Mouse (Mus musculus) gastrocnemius, adult 2 months (tissue): ENCODE measurements around the gene Dnmt1. TPM values are rescaled to one million over a fixed set of nuclear protein-coding genes. Genes with fewer than 3 reads are reported as not detected.
"Not testable (repeated sequence)": the region's sequence is repeated elsewhere in the genome, so short reads cannot be mapped to it uniquely, and the experiment has no call there.

ENCODE experiments used
- DNase-seq: peaks from one replicate; pipeline ENCODE4 v3.0.0; 2022
- H3K27ac ChIP-seq: fragments of 200-600 bp; 2 replicates; pipeline ENCODE4 v1.8.1; 2022; ENCODE audit warnings: mild to moderate bottlenecking
- H3K4me3 ChIP-seq: fragments of 200-600 bp; 2 replicates; pipeline ENCODE4 v1.8.1; 2022; ENCODE audit warnings: mild to moderate bottlenecking, moderate library complexity
- CTCF ChIP-seq: fragments of 200-600 bp; IDR thresholded peaks from 2 replicates; pipeline ENCODE4 v1.8.1; 2022; ENCODE audit warnings: antibody characterized with exemption, mild to moderate bottlenecking, moderate library complexity
- intact Hi-C: fragments of 180-260 bp; cut with DNase I; formaldehyde crosslinking; loops from one replicate; pipeline ENCODE4 v1.15.1; 2025
- long read RNA-seq, 2 experiments: library from polyadenylated mRNA; stranded (forward); transcript quantifications; one replicate each; pipeline ENCODE4 v2.0.0; 2021
- total RNA-seq, 2 experiments: library from RNA; stranded (reverse); gene quantifications; 2 replicates each; pipeline ENCODE4 v1.2.3; 2021

Gene Dnmt1
- total RNA-seq, result 1 to 10 TPM; 5.2 to 7.9 TPM
- long read RNA-seq, experiment 1, partial matches to known transcripts, result 3 of 5 reads
- long read RNA-seq, experiment 1, other reads (novel, unspliced or antisense), result 2 of 5 reads
- long read RNA-seq, experiment 2, full-length matches to known transcripts, result 4 of 8 reads
- long read RNA-seq, experiment 2, partial matches to known transcripts, result 3 of 8 reads
- long read RNA-seq, experiment 2, other reads (novel, unspliced or antisense), result 1 of 8 reads

- intact Hi-C loops, result no loop called here
- Histone ChIP-seq H3K4me3 (no peak within 1 kb of the TSS), H3K27ac (no peak within 1 kb of the TSS)
- DNase-seq, result no peak
- no peak for TF ChIP-seq CTCF
Observed at GRCm38 (mm10) chr9:20959430-20959938, at the start of gene Dnmt1. Gene Dnmt1 (minus strand): TSS chr9:20959888.

- peak; percentile 30; the same call in 1 of the 2 replicates for TF ChIP-seq CTCF
- no peak for DNase-seq
- no peak overlapping the region for H3K27ac ChIP-seq
- no peak overlapping the region for H3K4me3 ChIP-seq
- intact Hi-C loops, result no loop called here
Observed at GRCm38 (mm10) chr9:21008007-21008406, 48.3 kb upstream of the Dnmt1 start.

DNA sequence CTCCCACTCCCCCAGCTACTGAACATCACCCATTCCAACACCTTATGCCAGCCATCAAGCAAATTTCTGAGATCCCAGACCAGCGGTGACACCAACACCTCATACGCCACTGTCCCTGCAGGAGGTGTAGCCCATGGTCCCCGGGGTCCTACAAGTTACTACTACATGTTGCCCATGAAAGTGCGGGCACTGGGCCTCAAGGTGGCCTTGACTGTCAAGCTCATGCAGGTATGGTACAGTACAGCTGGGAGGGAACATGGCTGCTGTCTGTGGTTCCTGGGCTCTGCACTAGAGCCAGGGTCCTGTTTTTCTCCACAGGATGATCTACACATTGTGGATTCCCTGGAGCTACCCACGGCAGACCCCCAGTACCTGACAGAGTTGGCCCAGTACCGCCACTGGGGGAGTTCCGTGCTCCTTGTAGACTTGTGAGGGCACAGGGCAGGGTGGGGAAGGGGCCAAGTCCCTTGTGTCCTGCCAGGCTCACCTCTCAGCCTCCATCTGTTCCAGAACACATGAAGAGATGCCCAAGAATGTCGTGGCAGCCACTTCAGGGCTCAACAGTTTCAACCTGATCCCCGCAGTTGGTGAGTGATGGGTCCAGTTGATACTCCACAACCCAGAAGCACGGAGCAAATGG, 47.7 kb upstream of the Dnmt1 start:
- Histone ChIP-seq H3K27ac (no peak overlapping the region), H3K4me3 (no peak overlapping the region)
- intact Hi-C loops, result no loop called here
- no peak for TF ChIP-seq CTCF
- DNase-seq, result no peak

GRCm38 (mm10) chr9:21002627-21003551, 43.2 kb upstream of the Dnmt1 start, which contains the start of gene Mrpl4:
Gene Mrpl4 (plus strand): TSS chr9:21002738.
- Histone ChIP-seq H3K27ac (peak within 1 kb of the TSS; percentile 95), H3K4me3 (peak within 1 kb of the TSS; percentile 91)
- intact Hi-C loops, result loop anchor here (2.0 to 5.0 kb wide), 2 partner anchors 26 to 116 kb away; partner anchors contain the start of genes Icam4 and Ppan
- DNase-seq, result peak; percentile 91
- TF ChIP-seq CTCF, result no peak

- TF ChIP-seq CTCF, result no peak
- Histone ChIP-seq H3K4me3 (peak overlapping the region; percentile 91), H3K27ac (peak overlapping the region; percentile 95)
- intact Hi-C loops, result loop anchor here (2.0 to 5.0 kb wide), 2 partner anchors 27 to 115 kb away; partner anchors contain the start of genes Icam4 and Ppan
- no peak for DNase-seq
Observed at GRCm38 (mm10) chr9:21002270-21002626, 42.6 kb upstream of the Dnmt1 start.

DNA sequence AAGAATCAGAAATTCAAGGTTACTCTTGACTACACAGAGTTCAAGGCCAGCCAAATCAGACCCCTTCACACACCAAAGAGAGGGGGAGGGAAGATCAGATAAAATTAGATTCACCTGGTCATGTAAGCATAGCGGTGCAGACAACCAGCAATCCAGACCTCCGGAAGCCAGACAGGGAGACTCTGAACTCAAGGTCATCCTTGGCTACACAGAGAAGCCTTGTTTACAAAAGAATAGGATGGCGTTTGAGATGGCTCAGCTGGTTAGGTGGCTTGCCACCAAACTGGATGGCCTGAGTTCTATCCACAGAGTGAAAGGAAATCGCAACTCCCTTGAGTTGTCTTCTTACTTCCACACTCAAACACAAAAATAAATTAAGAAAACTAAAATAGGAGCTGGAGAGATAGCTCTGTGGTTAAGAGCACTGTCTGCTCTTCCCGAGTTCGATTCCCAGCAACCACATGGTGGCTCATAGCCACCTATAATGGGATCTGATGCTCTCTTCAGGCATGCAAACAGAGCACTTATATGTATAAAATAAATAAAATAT, 42.0 kb upstream of the Dnmt1 start:
- Histone ChIP-seq H3K27ac (no peak overlapping the region), H3K4me3 (no peak overlapping the region)
- DNase-seq, result no peak
- intact Hi-C loops, result loop anchor here (2.0 to 5.0 kb wide), 3 partner anchors 27 to 114 kb away; partner anchors contain the start of genes Icam4 and Ppan
- TF ChIP-seq CTCF, result no peak

DNA sequence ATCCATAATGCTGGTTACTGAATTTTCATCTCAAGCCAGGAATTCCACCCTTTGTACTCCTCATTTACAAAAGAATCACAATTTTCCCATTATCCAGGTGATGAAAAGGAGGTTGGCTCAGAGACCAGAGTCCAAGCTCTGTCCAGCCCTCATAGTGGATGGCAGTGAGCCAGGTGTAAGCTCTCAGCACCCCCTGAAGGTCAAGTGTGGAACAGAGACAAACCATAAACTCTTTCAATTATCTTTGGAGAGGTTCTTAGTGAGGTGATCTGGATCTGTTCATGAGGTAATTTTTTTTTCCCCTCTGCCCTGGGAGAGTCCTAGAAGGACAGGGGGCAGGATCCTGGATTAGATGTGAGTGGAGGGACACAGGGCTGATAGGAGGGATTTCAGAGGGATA, 41.1 kb upstream of the Dnmt1 start:
- Histone ChIP-seq H3K27ac (no peak overlapping the region), H3K4me3 (no peak overlapping the region)
- peak; percentile 36 for TF ChIP-seq CTCF
- intact Hi-C loops, result loop anchor here (2.0 to 5.0 kb wide), 2 partner anchors 100 to 114 kb away; partner anchors contain the start of gene Ppan
- no peak for DNase-seq

- DNase-seq, H3K27ac ChIP-seq, H3K4me3 ChIP-seq, intact Hi-C loops: not testable (repeated sequence)
- peak; percentile 59 for TF ChIP-seq CTCF
Observed at GRCm38 (mm10) chr9:20998337-20998736, 38.6 kb upstream of the Dnmt1 start.

DNA sequence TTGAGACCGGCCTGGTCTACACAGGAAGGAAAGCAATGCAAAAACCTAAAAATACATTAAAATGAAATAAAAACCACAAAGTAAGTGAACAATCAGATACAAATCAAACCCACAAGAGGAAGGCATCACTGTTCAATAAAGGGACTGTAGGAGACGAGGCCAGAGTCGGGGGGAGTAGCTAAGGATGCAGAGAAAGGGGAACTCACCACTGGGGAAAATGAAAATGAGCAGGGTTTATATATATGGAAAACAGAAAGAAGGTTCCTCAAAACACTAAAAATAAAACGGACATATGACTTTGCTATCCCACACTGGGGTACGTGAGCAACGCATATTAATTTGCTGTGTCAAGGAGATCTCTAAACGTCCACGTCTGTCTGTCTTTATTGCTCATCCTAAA, 37.4 kb upstream of the Dnmt1 start:
- DNase-seq, result no peak
- no peak overlapping the region for H3K27ac ChIP-seq
- intact Hi-C loops, result no loop called here
- no peak overlapping the region for H3K4me3 ChIP-seq
- no peak for TF ChIP-seq CTCF

- no peak for DNase-seq
- no peak for TF ChIP-seq CTCF
- Histone ChIP-seq H3K4me3 (no peak overlapping the region), H3K27ac (no peak overlapping the region)
- intact Hi-C loops, result no loop called here
Observed at GRCm38 (mm10) chr9:20995069-20995468, 35.4 kb upstream of the Dnmt1 start.

DNA sequence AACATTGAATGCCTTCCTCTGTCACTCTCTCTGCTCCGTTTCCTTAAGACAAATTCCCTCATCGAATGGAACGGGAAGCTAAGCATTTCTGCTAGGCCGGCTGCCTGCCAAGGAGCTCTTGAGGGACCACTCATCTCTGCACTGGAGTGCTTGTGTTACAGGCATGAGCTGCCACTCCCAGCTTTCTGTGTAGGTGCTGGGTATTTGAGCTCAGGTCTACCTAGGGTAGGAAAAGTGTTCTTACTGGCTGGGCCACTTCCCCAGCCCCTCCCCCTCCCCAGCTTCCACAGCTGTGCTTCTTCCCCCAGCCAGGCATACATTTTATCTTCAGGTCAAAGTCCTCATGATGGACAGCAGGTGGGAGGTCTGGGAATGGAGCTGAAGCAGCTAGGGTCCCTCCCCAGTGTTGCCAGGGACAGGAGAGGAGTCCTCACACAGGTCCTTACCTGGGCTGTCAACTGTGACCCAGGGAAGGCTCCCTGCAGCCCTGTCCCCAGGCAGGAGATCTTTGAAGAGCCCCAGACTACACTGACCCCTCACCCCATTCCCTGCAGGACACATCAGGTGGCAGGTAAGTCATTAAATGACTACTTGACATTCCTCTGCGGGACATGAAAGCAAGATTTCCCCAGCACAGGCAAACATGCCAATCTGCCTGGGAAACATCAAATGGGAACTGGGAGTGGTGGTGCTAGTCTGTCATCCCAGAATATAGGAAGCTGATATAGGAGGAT, 33.6 kb upstream of the Dnmt1 start:
- no peak overlapping the region for H3K4me3 ChIP-seq
- H3K27ac ChIP-seq, result no peak overlapping the region
- no peak for DNase-seq

GRCm38 (mm10) chr9:20991587-20991986, 31.9 kb upstream of the Dnmt1 start:
- Histone ChIP-seq H3K27ac (no peak overlapping the region), H3K4me3 (no peak overlapping the region)
- intact Hi-C loops, result no loop called here
- TF ChIP-seq CTCF, result no peak
- DNase-seq, result no peak

More for the DNA sequence above, 33.6 kb upstream of the Dnmt1 start:
- intact Hi-C loops, result no loop called here
- TF ChIP-seq CTCF, result no peak
